Mouse (Mus musculus): ENCODE results near the gene Gm11361. TPM values are rescaled to one million over a fixed set of nuclear protein-coding genes. Genes with fewer than 3 reads are reported as not detected.

Gene Gm11361
- polyA plus RNA-seq (2012; rRNA removed) = 2.8 and 3.9 TPM in 2 replicates

- TF ChIP-seq POLR2A (IDR thresholded peaks at IDR 0.05; ENCODE audit: extremely low read depth, insufficient read depth, low read length) (no peak), CTCF (IDR thresholded peaks at IDR 0.05; ENCODE audit: extremely low read depth, insufficient read depth, low read length) (no peak)
- H3K4me3 ChIP-seq (ENCODE audit: insufficient read depth, low read length) = no peak within 1 kb of the TSS
Measured at GRCm38 (mm10) chr13:28257228-28257627, at the start of gene Gm11361. Gm11361 (plus strand) TSS chr13:28257528.

GRCm38 (mm10) chr13:28264399-28264798, 7.1 kb downstream of the Gm11361 start:
- Histone ChIP-seq H3K4me1 (ENCODE audit: control insufficient read depth, insufficient read depth, low read length) (no peaks in the 10 kb centered on the region), H3K27ac (ENCODE audit: insufficient read depth, low read length) (no peak overlapping the region), H3K4me3 (ENCODE audit: insufficient read depth, low read length) (no peak overlapping the region)
- no peak for TF ChIP-seq CTCF (IDR thresholded peaks at IDR 0.05; ENCODE audit: extremely low read depth, insufficient read depth, low read length)
- TF ChIP-seq POLR2A (IDR thresholded peaks at IDR 0.05; ENCODE audit: extremely low read depth, insufficient read depth, low read length) = no peak

More at GRCm38 (mm10) chr13:28257228-28257627, at the start of gene Gm11361:
- no peak within 1 kb of the TSS for H3K27ac ChIP-seq (ENCODE audit: insufficient read depth, low read length)
- H3K4me1 ChIP-seq (ENCODE audit: control insufficient read depth, insufficient read depth, low read length) = no peaks in the 10 kb centered on the region

- no peaks in the 10 kb centered on the region for H3K4me1 ChIP-seq (ENCODE audit: control insufficient read depth, insufficient read depth, low read length)
- H3K27ac ChIP-seq (ENCODE audit: insufficient read depth, low read length) = no peak overlapping the region
- no peak overlapping the region for H3K4me3 ChIP-seq (ENCODE audit: insufficient read depth, low read length)
- no peak for TF ChIP-seq POLR2A (IDR thresholded peaks at IDR 0.05; ENCODE audit: extremely low read depth, insufficient read depth, low read length)
- TF ChIP-seq CTCF (IDR thresholded peaks at IDR 0.05; ENCODE audit: extremely low read depth, insufficient read depth, low read length) = no peak
Measured at GRCm38 (mm10) chr13:28287368-28287767, 30.0 kb downstream of the Gm11361 start.

GRCm38 (mm10) chr13:28294272-28294671, 36.9 kb downstream of the Gm11361 start:
- Histone ChIP-seq H3K4me1 (ENCODE audit: control insufficient read depth, insufficient read depth, low read length) (no peaks in the 10 kb centered on the region; the same call in 1 of the 2 replicates), H3K27ac (ENCODE audit: insufficient read depth, low read length) (no peak overlapping the region), H3K4me3 (ENCODE audit: insufficient read depth, low read length) (no peak overlapping the region)
- TF ChIP-seq POLR2A (IDR thresholded peaks at IDR 0.05; ENCODE audit: extremely low read depth, insufficient read depth, low read length) (no peak), CTCF (IDR thresholded peaks at IDR 0.05; ENCODE audit: extremely low read depth, insufficient read depth, low read length) (no peak)

GRCm38 (mm10) chr13:28294757-28295361, 37.5 kb downstream of the Gm11361 start:
- no peak overlapping the region for H3K27ac ChIP-seq (ENCODE audit: insufficient read depth, low read length)

GRCm38 (mm10) chr13:28295492-28295891, 38.2 kb downstream of the Gm11361 start:
- no peak overlapping the region for H3K4me3 ChIP-seq (ENCODE audit: insufficient read depth, low read length)
- no peaks in the 10 kb centered on the region; the same call in 1 of the 2 replicates for H3K4me1 ChIP-seq (ENCODE audit: control insufficient read depth, insufficient read depth, low read length)
- no peak overlapping the region for H3K27ac ChIP-seq (ENCODE audit: insufficient read depth, low read length)
- TF ChIP-seq POLR2A (IDR thresholded peaks at IDR 0.05; ENCODE audit: extremely low read depth, insufficient read depth, low read length) (no peak), CTCF (IDR thresholded peaks at IDR 0.05; ENCODE audit: extremely low read depth, insufficient read depth, low read length) (no peak)

More at GRCm38 (mm10) chr13:28294757-28295361, 37.5 kb downstream of the Gm11361 start:
- H3K4me3 ChIP-seq (ENCODE audit: insufficient read depth, low read length) = no peak overlapping the region
- TF ChIP-seq POLR2A (IDR thresholded peaks at IDR 0.05; ENCODE audit: extremely low read depth, insufficient read depth, low read length) = no peak
- no peak for TF ChIP-seq CTCF (IDR thresholded peaks at IDR 0.05; ENCODE audit: extremely low read depth, insufficient read depth, low read length)
- H3K4me1 ChIP-seq (ENCODE audit: control insufficient read depth, insufficient read depth, low read length) = no peaks in the 10 kb centered on the region; the same call in 1 of the 2 replicates

GRCm38 (mm10) chr13:28297098-28297497, 39.8 kb downstream of the Gm11361 start:
- TF ChIP-seq CTCF (IDR thresholded peaks at IDR 0.05; ENCODE audit: extremely low read depth, insufficient read depth, low read length) (no peak), POLR2A (IDR thresholded peaks at IDR 0.05; ENCODE audit: extremely low read depth, insufficient read depth, low read length) (no peak)
- Histone ChIP-seq H3K27ac (ENCODE audit: insufficient read depth, low read length) (no peak overlapping the region), H3K4me1 (ENCODE audit: control insufficient read depth, insufficient read depth, low read length) (no peaks in the 10 kb centered on the region; the same call in 1 of the 2 replicates), H3K4me3 (ENCODE audit: insufficient read depth, low read length) (no peak overlapping the region)

GRCm38 (mm10) chr13:28297577-28297976, 40.2 kb downstream of the Gm11361 start:
- Histone ChIP-seq H3K27ac (ENCODE audit: insufficient read depth, low read length) (no peak overlapping the region), H3K4me3 (ENCODE audit: insufficient read depth, low read length) (no peak overlapping the region), H3K4me1 (ENCODE audit: control insufficient read depth, insufficient read depth, low read length) (no peaks in the 10 kb centered on the region; the same call in 1 of the 2 replicates)
- TF ChIP-seq POLR2A (IDR thresholded peaks at IDR 0.05; ENCODE audit: extremely low read depth, insufficient read depth, low read length) (no peak), CTCF (IDR thresholded peaks at IDR 0.05; ENCODE audit: extremely low read depth, insufficient read depth, low read length) (no peak)

Other genes with a start within 250 kb of the Gm11361 start
- gene Prl4a1, start 241.3 kb upstream of the Gm11361 start, polyA plus RNA-seq (2012; rRNA removed) = not detected in 2 replicates
- gene Prl5a1, start 115.0 kb upstream of the Gm11361 start, polyA plus RNA-seq (2012; rRNA removed) = not detected in 2 replicates

Measured in cortical plate, adult 2 months (tissue).